Mouse (Mus musculus) adrenal gland, postnatal 4 days (tissue): ENCODE measurements at regions not wholly inside any gene's neighbourhood (a gene's known extent, or its start where the extent isn't known, plus 50 kb on each side); places are given as distances from the start of the nearest gene placed in this dataset.

Experiments used
- DNase-seq, 2 experiments: peaks; one replicate each; pipeline ENCODE4 v3.0.0; 2021 to 2022; ENCODE audit warnings: low spot score in 2 of 2, mixed read lengths in 2 of 2

GRCm38 (mm10) chr1:179906115-179906514, 54.2 kb upstream of the Cdc42bpa start:
- no peak for DNase-seq

- DNase-seq = no peak
Observed at GRCm38 (mm10) chr1:179892711-179893110, 67.6 kb upstream of the Cdc42bpa start.

- no peak for DNase-seq
Observed at GRCm38 (mm10) chr1:179887921-179888320, 72.4 kb upstream of the Cdc42bpa start.

- DNase-seq = no peak
Observed at GRCm38 (mm10) chr1:179881222-179881621, 77.7 kb upstream of the Ahctf1 start.

GRCm38 (mm10) chr1:179877893-179878292, 74.4 kb upstream of the Ahctf1 start:
- DNase-seq = no peak

GRCm38 (mm10) chr1:179873772-179874555, 70.5 kb upstream of the Ahctf1 start:
- no peak for DNase-seq

- no peak for DNase-seq
Observed at GRCm38 (mm10) chr1:179871961-179872360, 68.5 kb upstream of the Ahctf1 start.

- no peak for DNase-seq
Observed at GRCm38 (mm10) chr1:179868656-179869055, 65.2 kb upstream of the Ahctf1 start.

- no peak for DNase-seq
Observed at GRCm38 (mm10) chr1:179867493-179867892, 64.0 kb upstream of the Ahctf1 start.

- DNase-seq = peak; percentile 6 to 27
Observed at GRCm38 (mm10) chr1:179866056-179866772, 62.7 kb upstream of the Ahctf1 start.

GRCm38 (mm10) chr1:179865561-179865960, 62.1 kb upstream of the Ahctf1 start:
- DNase-seq = no peak

- no peak for DNase-seq
Observed at GRCm38 (mm10) chr1:179864537-179865226, 61.2 kb upstream of the Ahctf1 start.

GRCm38 (mm10) chr1:179863420-179863819, 59.9 kb upstream of the Ahctf1 start:
- DNase-seq = no peak

GRCm38 (mm10) chr1:179862941-179863340, 59.5 kb upstream of the Ahctf1 start:
- no peak for DNase-seq

GRCm38 (mm10) chr1:179861776-179862175, 58.3 kb upstream of the Ahctf1 start:
- no peak for DNase-seq

- no peak for DNase-seq
Observed at GRCm38 (mm10) chr1:179859552-179859902, 56.0 kb upstream of the Ahctf1 start.

GRCm38 (mm10) chr1:179858780-179859551, 55.5 kb upstream of the Ahctf1 start:
- no peak for DNase-seq

GRCm38 (mm10) chr1:179854288-179854965, 50.9 kb upstream of the Ahctf1 start:
- no peak for DNase-seq
